Mouse (Mus musculus): ENCODE measurements at regions not wholly inside any gene's neighbourhood (a gene's known extent, or its start where the extent isn't known, plus 50 kb on each side); places are given as distances from the start of the nearest gene placed in this dataset.
A peak's percentile ranks its signal among the peaks of the same experiment; 100 is the strongest.

DNA sequence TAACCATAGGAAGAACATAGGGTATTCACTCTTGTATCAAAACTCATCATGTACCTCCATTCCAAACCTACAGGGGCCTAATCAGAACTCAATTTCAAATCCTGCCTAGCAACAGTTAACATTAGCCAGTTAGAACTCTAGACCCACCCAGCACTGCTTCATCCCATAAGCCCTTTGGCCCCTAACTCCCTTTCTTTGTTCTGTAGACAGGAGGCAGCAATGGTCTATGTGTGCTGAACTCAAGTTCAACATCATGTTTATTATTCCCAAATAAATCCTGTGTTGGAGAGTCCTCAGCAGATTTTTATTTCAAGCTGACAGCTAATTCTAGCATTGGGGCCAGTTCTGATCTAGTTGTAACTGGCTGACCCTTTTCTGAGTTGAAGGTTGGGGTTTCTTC lies 112.2 kb downstream of the Ipo8 start:
- DNase-seq (ENCODE audit: low spot score): no peak

DNA sequence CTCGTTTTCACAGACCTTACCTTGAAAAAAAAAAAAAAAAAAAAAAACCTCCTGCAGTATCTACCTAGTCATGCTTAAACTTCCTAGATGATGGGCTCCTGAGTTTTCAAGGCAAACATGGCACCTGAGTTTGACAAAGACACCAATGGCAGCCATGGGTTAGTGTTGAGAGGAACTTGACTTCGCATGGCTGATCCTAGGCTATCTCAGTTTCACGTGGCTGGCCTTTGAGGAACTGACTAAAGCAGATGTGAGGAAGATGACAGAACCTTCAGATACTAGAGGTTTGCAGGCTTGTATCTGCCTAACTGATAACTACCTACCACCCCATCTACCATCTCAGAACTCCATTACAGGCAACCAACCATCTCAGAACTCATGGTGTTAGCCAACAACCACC lies 120.9 kb downstream of the Ipo8 start:
- no peak for DNase-seq (ENCODE audit: low spot score)

- DNase-seq (ENCODE audit: low spot score): no peak
These were observed 122.9 kb downstream of the Ipo8 start for GRCm38 (mm10) chr6:148708389-148708788.

DNA sequence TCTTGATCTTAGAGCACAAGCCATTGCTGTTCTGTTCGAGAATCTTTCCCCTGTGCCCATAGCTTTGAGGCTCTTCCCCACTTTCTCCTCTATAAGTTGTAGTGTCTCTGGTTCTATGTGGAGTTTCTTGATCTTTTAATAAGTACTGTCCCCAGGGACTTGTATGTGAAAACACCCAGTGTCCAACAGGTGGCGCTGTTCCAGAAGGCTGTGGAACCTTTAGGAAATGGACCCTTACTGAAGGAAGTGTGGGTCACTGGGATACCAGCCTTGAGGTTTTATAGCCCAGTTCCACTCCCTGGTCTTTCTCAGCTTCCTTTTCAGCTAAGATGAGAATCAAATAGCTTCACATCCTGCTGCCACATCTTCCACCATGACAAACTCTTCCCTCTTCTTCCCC lies 125.6 kb downstream of the Ipo8 start:
- no peak for DNase-seq (ENCODE audit: low spot score)

- DNase-seq (ENCODE audit: low spot score): peak; percentile 10
These were observed 137.9 kb downstream of the Ipo8 start for GRCm38 (mm10) chr6:148693329-148693728.

DNA sequence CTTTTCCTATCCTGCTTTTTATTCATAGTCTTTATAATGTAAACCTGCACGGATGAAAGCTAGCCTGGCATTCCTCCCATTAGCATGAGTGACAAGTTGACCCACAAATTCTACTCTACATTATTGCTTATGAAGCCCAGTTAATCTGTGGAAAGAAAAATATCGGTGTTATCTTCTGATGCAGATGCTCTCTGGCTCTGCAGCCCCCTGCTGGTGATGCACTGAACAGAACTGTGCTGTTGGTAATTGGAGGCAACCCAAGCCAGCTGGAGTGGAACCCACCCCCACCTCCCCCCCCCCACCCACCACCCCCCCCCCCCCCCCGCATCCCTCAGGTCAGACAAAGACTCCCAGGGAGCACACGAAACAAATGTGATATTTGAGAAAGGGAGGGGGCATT lies 143.5 kb downstream of the Ipo8 start:
- DNase-seq (ENCODE audit: low spot score): no peak

- no peak for DNase-seq (ENCODE audit: low spot score)
These were observed 171.1 kb downstream of the Ipo8 start for GRCm38 (mm10) chr6:148660152-148660551.

- no peak for DNase-seq (ENCODE audit: low spot score)
These were observed 178.1 kb downstream of the Ipo8 start for GRCm38 (mm10) chr6:148653216-148653615.

DNA sequence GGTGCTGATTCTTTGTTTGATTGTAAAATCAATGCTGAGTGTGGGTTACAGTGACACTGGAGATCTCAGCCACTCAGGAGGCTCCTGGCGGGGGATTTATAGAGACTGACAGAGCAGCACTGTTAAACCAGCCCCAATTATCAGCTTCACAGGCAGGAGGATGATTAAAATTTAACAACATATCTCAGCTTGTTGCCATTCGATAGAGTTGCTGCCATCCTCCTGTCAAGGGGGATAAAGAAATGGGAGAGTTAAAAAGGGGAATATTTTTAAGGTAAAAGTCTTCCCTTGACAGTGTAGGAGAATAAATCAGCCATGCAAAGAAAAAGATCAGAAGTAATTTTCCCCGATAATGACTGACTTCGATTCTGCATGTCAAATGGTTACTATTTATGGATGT lies 178.8 kb downstream of the Ipo8 start:
- DNase-seq (ENCODE audit: low spot score): no peak

DNA sequence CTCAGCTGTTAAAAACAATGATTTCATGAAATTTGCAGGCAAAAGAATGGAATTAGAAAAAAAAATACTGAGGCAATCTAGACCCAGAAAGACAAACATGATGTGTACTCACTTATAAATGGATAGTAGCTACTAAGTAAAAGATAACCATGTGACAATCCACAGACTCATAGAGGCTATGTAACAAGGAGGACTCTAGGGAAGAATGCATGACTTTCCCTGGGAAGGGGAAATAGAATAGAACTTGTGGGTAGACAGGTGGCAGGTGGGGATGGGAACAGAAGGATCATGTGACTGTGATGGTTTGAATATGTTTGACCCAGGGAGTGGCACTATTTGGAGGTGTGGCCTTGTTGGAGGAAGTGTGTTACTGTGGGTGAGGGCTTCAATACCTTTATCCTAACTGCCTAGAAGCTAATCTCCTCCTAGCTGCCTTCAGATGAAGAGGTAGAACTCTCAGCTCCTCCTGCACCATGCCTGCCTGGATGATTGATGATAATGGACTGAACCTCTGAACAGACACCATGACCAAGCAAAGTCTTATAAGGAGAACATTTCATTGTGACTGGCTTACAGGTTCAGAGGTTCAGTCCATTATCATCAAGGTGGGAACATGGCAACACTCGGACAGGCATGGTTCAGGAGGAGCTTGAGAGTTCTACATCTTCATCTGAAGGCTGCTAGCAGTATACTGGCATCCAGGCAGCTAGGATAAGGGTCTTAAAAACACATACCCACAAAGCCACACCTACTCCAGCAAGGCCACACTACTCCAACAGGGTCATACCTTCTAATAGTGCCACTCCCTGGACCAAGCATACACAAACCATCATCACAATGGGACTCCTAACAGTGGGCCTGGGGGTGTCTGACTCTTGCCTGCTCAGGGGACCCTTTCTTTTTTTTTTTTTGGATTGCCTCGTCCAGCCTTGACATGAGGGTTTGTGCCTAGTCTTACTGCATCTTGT lies 183.6 kb downstream of the Ipo8 start:
- no peak for DNase-seq (ENCODE audit: low spot score)

- DNase-seq (ENCODE audit: low spot score): no peak
These were observed 190.7 kb downstream of the Ipo8 start for GRCm38 (mm10) chr6:148640595-148640994.

- DNase-seq (ENCODE audit: low spot score): peak; percentile 17
These were observed 190.0 kb upstream of the Tmtc1 start for GRCm38 (mm10) chr6:148634148-148634547.

GRCm38 (mm10) chr6:148627090-148627605 lies 183.0 kb upstream of the Tmtc1 start:
- no peak for DNase-seq (ENCODE audit: low spot score)

DNA sequence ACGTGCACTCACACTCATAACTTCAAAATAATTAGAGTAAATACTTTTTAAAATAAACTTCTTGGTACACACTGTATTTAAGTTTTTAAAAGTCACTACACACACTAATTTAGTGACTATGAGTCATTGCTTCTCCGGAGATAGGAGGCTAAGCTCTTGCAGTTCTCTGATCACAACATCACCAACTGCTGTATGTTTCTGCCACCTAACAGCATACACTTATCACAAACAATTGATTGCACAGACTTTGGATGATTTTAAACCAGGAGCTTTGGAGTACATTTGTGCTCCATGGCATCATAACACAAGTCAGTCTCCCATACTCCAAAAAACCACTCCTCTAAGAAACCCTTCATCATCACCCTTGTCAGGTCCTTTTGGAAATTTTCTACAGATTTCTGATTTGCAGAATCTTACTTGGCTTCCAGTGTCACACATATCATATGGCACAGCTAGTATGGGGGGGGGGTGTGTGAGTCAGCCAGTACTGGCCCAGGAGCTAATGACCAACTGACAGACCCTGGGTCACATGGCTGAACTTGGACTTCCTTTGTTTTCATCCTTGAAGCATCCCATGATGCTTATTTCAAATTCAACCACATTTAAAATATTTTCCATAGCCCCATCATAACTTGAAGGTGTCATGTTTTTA lies 179.1 kb upstream of the Tmtc1 start:
- no peak for DNase-seq (ENCODE audit: low spot score)

DNA sequence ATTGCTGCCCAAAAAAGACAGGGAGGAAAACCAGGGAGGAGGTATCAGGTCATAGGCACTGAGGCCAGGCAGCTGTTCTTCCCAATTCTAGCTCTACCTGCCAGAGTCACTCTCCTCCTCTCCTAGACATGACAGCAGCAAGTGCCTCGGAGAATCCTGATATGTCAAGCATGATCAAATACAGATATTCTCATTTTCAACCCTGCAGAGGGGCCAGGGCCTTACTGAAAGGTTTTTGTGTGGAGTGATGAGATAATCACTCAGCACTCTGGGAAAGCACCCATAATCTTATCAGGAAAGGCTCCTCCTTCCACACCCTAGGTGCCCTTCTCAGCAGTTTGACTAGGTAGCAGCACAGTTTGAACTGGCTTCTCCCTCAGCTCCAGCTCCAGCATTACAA lies 175.8 kb upstream of the Tmtc1 start:
- DNase-seq (ENCODE audit: low spot score): no peak

GRCm38 (mm10) chr6:148615931-148616330 lies 171.7 kb upstream of the Tmtc1 start:
- DNase-seq (ENCODE audit: low spot score): peak; percentile 24

- peak; percentile 14 for DNase-seq (ENCODE audit: low spot score)
These were observed 171.3 kb upstream of the Tmtc1 start for GRCm38 (mm10) chr6:148615442-148615841.

- DNase-seq (ENCODE audit: low spot score): no peak
These were observed 164.7 kb upstream of the Tmtc1 start for GRCm38 (mm10) chr6:148608881-148609280.

DNA sequence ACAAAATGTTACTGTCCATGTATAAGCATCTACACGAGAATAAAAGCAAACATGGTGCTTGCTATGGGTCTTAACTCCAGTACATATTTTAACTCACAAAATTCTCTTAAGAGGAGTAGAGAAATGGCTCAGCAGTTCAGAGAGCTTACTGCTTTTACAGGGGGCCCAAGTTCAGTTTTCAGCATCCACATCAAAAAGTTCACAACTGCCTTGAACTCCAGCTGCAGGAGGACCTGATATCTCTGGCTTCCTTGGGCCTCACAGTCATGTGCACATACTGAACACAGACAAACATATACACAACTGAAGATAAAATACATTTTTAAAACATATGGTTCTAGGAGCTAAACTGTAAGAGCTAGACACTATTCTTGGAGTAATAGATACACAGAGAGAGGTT lies 161.0 kb upstream of the Tmtc1 start:
- DNase-seq (ENCODE audit: low spot score): no peak

DNA sequence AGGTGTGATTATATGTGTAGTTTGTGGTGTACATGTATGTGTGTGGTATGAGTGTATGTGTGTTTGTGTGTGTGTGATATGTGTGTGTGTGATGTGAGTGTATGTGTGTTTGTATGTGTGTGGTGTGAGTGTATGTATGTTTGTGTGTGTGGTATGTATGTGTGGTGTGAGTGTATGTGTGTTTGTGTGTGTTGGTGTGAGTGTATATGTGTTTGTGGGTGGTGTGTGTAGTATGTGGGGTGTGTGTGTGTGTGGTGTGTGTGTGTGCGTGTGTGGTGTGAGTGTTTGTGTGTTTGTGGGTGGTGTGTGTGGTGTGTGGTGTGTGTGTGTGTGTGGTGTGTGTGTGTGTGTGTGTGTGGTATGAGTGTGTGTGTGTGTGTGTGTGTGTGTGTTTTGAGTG lies 160.6 kb upstream of the Tmtc1 start:
- DNase-seq (ENCODE audit: low spot score): no peak

DNA sequence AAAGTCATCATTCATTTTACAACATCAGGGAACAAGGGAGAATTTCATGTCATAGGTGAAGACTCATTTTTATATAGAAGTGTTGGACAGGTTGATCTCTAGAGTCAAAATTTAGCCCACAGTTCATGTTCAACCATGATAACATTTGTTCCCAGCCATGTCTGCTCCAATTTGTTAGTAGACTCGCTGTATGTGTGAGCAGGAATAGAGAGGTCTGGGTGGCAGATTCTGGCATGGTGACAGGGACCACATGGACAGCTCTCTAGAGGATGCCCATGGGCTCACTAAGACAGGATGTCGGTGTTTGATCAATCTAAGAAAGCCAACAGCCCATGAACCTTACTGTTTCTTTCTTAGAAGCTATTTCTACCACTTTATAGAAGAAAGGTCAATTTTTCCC lies 159.7 kb upstream of the Tmtc1 start:
- DNase-seq (ENCODE audit: low spot score): no peak

GRCm38 (mm10) chr6:148603460-148603859 lies 159.3 kb upstream of the Tmtc1 start:
- no peak for DNase-seq (ENCODE audit: low spot score)

GRCm38 (mm10) chr6:148602894-148603293 lies 158.7 kb upstream of the Tmtc1 start:
- no peak for DNase-seq (ENCODE audit: low spot score)

Measured in MN1 (cell line).